Mouse (Mus musculus): ENCODE results near the gene Cmtm2a.
A peak's percentile ranks its signal among the peaks of the same experiment; 100 is the strongest.
"Not testable (repeated sequence)": the region's sequence is repeated elsewhere in the genome, so short reads cannot be mapped to it uniquely, and the experiment has no call there.

Cmtm2a gene

DNA sequence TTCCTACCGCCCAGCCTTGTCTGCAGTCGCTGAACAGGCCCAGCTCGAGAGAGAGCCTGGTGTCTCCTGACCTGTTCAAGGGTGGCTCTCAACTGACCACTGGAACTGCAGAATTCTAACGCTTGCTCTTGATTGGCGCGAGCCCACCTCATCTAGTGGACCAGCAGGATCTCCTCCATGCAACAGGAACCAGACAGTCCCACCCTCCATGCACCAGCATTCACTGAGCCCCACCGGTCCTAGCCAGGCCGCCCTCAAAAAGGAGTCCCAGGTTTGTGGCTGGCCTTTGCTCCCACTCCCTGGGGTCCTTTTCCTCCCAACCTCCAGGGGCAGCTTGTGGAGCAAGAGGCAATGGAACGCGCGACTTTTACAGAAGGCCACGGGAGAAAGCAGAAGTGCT is at the start of gene Cmtm2a:
Gene Cmtm2a, minus strand, starts transcription at position 101 of the 400 bp plus-strand sequence.
- not testable (repeated sequence) for DNase-seq

DNA sequence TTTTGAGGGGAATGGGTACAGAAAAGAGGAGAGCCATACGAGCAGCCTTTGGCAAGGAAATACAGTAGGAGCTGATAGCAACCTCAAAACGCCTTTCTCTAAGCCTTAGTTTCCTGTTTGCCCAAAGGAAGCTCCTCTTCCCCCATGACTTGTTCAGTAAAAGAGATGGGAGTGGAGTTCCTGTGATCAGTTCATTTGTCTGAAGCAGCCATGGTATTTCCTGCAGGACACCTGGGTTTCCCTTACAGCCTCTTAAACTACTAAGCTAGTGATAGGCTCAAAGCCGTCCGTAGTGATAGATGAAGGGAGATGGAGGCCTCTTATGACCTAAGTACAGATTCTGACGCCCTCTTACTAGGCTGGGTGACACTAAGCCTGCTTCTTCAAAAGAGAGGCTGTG is 49.4 kb upstream of the Cmtm2a start:
- DNase-seq = no peak

DNA sequence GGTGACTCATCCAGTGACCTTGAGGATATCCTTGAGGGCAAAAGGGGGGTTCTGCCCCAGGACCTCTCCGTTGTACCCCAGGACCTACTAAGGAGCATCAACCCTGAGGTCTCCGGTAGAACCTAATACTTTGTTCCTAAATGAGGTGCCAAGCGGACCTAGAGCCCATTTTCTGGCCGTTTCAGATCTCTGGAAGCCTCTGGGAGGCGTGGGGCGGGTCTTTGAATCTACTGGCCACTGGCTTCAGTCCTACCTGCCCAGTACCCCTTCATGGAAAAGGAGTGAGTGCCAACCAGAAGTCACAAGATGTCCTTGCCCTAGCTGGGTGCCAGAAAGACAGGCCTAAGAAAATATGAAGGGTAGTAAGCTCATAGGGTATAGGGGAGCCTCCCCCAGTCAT is 48.7 kb upstream of the Cmtm2a start:
- DNase-seq = no peak

DNA sequence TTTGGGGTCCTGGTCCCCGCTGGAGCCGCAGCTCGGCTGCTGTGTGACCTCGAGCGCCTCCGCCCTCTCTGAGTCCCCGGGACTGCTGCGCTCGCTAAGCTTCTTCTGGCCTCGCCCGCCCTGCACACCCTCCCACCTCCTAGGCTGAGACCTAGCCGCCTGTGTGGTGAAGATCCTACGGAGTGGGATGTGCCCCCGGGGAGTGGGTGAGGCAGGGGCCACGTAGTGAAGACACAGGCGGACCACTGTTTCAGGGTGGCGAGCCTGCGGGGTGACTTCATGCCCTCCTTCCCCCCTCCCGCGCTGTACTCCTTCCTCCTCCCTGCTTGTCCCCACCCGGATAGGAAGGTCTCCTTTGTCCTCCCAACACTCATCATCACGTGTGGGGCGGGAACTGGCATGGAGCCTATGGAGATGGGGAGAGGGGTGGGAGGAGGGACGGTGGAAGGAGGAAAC is 48.2 kb upstream of the Cmtm2a start:
- peak; percentile 65 for DNase-seq

DNA sequence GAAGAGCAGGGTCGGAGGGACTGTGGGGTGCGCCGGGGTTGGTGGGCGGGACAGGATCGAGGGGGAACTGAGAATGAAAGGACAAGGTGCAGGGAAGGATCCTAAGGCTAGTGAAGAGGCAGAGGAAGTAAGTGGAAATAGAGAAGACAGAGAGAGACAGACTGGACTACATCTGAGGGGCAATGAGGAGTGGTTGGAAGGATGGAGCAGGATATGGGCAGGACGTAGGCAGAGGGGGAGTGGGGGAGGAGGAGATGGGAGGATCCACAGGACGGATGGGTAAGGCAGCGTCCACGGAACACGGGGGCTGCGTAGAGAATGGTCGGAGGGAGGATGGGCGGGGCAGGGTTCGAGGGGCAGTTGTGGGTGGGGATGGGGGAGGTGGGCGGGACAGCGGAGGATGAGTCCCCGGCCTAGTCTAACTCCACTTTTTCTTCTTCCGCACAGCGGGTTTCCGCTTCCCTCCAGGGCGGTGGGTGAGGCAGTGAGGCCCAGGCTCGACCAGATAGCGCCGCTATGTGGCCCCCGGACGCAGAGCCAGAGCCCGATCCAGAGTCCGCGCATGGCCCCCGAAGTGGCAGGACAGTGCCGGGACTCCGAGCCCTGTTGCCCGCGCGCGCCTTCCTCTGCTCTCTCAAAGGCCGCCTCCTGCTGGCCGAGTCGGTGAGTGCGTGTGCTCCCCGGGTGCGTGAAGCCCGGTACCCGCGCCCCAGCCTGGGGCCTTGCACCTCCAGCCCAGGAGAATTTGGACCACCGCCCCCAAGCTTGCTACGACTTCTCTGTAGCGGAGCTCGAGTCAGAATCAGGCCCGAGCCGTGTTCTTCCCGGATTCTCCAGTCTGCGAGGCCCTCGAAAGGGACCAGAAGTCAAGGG is 47.5 kb upstream of the Cmtm2a start:
- peak; percentile 75 for DNase-seq

DNA sequence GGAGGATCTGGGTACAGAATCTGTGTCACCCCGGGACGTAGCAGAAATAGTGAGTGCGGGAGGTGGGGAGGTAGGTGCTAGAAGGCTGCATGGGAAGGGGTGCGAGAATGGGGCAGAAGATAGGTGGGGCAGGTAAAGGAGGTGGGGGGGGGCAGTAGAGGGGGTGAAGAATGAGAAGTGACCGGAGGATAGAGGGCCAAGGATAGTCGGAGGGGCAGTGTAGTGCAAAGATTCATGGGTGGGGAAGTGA is 46.9 kb upstream of the Cmtm2a start:
- no peak for DNase-seq

DNA sequence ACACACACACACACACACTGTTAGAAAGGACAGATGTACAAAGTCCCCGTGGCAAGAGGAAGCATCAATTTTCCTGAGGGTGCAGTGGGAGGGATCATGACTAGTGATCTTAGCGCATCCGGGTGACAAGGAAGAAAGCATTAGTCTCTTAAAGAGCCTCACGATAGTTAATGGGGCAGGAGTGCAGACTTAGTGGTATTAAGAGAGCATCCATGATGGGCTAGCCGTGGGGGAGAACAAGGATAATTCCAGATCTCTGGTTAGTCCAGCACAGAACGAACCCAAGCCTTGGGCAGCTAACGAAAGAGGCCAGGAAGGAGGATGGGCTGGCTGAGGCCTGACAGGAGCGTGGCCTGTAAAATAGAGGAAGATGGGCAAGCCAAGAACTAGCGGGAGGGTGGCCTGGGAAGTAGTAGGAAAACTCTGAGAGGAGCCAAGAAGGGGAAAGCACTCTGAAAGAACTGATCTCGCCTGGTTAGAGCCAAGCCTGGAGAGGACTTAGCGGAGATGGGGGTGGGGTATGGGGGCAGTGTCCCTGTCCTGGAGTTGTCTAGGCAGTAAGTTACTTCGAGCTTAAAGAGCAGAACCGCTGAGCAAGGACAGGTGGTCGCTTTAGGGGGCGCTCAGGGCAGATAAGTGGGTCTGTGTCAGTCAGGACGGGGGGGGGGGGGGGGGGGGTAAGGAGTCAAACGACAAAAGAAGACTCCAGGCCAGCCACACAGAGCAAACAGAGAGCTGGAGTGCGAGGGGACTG is 46.4 kb upstream of the Cmtm2a start, which contains the start of gene Cmtm3:
Gene Cmtm3, plus strand, starts transcription at position 182 of the 754 bp plus-strand sequence.
- no peak for DNase-seq

DNA sequence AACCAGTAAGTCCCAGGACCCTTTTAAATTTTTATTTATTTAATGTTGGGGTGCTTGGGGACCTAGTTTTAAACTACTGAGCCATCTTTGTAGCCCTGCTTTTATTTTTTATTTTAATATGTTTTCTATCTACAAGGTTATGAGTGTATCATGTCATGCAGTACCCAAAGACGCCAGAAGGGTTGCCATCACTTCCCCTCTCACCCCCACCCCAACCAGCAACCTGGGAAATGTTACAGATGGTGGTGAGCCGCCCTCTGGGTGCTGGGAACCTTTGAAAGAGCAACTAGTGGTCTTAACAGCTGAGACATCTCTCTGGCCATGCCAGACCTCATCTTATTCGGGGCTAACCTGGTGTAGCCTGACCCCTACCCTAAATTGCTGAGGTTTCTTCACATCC is 44.9 kb upstream of the Cmtm2a start:
- DNase-seq = no peak

DNA sequence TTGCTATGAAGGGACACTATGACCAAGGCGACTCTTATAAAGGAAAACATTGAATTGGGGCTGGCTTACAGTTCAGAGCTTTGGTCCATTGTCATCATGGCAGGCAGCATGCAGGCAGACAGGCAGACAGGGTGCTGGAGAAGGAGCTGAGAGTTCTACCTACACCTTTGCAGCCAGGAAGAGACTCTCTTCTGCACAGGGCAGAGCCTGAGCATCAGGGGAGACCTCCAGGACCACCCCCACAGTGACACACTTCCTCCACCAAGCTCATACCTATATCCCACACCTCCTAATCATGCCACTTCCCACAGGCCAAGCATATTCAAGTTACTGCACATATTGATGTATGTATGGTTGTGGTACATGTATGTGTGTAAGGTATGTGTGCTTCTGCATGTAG is 43.8 kb upstream of the Cmtm2a start:
- DNase-seq = no peak

DNA sequence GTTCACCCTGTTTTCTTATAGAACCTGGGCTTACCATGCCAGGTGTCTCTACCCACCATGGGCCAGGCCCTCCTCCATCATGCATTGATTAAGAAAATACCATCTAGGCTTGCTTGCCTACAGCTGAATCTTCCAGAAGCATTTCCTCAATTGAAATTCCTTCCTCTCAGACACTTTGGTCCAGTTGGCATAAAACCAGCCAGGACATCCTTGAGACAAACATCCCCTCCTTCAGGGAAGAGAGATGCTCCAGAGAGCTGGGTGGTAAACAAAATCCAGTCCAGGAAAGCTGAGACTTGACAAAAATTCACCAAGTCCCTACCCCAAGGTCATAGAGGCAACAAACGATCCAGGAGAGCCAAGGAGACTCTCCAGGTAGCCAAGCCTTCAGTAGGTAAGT is 41.2 kb upstream of the Cmtm2a start:
- DNase-seq = no peak

DNA sequence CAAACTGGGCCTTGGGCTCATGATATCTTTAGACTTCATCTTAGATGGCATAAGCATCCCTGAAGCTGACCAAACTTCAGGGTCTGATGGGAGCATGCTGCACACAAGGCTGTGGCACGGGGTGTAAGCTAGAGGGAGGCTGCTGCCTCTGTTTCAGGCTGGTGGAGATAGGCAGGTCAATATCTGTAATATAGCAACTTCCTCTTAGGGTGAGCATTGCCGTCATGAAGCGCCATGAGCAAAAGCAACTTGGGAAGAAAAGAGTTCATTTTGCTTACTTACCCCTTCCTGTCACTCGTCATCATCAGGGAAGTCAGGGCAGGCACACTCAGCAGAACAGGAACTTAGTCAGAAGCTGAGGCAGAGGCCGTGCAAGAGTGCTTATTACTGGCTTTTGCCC is 40.8 kb upstream of the Cmtm2a start:
- DNase-seq = no peak

DNA sequence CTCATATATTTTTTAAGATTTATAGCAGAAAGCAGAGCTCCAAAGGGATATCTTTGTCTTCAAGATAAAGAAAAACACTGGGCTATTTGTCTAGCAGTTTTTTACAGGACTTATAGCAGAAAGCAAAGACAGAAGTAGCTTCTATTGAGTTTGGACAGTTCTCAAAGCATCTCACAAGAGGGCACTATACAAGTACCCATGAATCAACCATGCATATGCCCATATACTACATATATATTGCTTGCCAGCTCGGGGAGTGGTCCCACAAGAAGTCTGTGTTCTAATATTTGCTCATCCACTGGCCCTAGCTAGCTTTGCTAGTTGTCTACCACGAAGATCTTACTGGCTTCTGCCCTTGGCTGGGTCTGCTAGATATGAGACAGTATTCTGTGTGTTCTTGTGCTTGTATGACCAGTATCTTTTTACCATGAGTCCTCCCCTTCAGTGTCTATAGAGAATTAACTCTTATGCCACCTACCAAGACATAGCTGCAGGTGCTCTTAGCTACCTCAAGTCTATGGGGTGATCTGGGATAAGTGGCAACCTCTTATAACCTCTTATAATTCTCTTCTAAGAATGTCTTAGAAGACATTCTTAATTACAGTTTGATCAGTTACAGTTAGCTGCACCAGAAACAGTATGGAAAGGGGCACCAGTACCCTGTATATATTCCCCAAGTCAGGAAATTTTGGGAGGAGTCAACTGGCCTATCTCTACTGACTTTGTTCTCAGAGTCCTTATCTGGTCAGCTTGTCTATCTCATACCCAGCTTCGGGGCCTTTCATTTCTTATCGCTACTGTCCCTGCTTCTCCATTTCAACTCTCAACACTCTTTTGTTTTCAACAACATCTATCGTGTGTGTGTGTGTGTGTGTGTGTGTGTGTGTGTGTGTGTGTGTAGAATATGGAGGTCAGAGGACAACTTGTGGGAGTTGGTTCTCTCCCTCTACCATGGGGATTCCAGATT is 40.0 kb upstream of the Cmtm2a start:
- DNase-seq = no peak

DNA sequence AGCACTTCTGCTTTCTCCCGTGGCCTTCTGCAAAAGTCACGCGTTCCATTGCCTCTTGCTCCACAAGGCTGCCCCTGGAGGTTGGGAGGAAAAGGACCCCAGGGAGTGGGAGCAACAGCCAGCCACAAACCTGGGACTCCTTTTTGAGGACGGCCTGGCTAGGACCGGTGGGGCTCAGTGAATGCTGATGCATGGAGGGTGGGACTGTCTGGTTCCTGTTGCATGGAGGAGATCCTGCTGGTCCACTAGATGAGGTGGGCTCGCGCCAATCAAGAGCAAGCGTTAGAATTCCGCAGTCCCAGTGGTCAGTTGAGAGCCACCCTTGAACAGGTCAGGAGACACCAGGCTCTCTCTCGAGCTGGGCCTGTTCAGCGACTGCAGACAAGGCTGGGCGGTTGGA is 28.9 kb upstream of the Cmtm2a start, which contains the start of gene Cmtm2b:
Gene Cmtm2b, plus strand, starts transcription at position 301 of the 400 bp plus-strand sequence.
- DNase-seq = not testable (repeated sequence)

DNA sequence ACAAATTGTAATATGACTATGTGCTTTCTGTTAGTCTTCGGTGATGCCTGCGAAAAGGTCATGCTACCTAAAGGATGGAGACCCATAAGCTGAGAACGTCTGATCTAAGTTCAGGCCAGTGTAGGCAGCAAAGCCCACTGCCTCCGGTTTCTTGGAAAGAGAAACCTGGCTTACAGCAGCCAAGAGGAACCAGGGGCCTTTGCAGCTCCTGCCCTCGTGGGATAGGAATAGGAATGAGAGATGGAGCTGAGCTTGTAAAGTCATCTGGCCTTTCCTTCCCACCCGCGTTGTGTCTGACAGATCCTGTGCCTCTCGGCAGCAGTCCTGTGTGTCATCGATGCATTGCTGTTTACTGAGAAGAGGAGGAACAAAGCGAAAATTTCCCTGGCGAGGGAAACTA is 28.3 kb upstream of the Cmtm2a start, which contains the start of gene Gm11020:
Gene Gm11020, plus strand, starts transcription at position 301 of the 400 bp plus-strand sequence.
- DNase-seq = not testable (repeated sequence)

DNA sequence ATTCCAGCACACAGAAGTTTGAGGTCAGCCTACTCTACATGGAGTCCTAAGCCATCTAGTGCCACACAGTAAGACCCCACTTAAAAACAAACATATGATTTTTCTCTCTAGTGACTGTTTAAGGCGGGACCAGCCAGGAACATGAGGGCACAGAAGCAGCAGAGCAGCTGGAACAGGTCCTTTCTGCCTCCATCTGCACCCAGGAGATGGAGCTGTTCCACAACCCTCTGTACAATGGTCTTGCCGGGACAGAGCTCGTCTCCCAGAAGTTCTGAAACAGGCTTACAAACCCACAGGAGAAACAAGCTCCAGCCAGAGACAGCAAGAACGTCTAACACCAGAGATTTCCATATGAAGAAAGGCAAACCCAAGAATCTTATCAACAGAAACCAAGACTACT is 20.3 kb upstream of the Cmtm2a start:
- DNase-seq = no peak

DNA sequence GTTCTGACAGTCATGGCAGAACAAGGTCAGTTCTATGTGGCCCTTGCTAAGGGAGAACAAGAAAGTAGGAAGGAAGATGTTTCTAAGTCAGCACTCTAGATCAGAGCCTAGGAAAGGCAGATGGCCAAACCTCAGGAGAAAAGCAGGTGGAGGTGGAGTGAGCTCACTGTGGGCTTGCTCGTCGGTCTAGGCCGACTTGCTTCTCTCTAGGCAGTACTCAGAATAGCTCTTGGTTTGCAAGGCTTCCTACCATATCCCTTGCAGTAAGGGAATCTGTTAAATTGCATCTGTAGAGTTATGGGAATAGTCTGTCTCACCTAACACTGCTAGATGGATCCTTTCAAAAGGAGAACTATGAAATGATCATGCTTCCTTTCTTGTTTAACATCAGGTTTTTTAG is 19.0 kb upstream of the Cmtm2a start:
- DNase-seq = not testable (repeated sequence)

DNA sequence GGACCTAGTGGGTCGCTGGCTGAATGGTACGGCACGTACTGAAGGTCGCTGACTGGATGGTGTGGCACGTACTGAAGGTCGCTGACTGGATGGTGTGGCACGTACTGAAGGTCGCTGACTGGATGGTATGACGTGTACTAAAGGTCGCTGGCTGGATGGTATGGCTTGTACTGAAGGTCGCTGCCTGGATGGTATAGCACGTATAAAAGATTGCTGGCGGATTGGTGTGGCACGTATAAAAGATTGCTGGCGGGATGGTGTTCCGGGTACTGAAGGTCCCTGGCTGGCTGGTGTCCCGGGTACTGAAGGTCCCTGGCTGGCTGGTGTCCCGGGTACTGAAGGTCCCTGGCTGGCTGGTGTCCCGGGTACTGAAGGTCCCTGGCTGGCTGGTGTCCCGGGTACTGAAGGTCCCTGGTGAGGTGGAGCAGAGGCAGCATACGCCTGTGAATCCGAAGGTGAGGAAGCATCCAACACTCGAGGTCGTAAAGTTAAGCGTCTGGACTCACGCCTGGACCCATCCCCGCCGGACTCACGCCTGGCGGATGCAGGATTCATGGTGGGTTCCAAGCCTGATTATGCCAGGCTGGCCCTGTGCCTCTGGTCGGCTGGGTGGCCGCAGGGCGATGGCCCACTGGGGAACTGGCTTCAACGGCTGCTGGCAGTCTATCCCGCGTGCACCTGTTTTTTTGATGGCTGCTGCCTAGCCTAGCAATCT is 16.6 kb upstream of the Cmtm2a start, which contains the start of the genes Gm45711 and Cmtm1:
Gene Gm45711, minus strand, starts transcription at position 641 of the 715 bp plus-strand sequence.
Gene Cmtm1, minus strand, starts transcription at position 705 of the 715 bp plus-strand sequence.
- DNase-seq = not testable (repeated sequence)

DNA sequence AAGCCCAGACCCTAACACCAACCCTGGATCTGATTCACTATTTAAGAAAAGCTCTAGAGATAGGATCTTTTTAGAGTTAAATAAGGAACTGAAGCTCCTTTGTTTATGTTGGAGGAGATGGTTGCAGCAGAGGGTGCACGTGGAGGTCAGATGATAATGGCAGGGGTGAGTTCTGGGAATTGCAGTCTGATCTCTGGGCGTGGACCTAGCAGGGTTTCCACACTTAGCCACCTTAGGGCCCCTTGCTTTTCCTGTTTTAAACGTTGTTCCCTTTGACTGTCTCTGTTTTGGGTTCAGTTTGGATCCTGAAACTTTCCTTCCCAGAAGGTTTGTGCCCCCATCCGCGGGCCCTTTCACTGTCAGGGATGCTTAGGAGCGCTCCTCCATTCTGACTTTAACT is 15.4 kb upstream of the Cmtm2a start:
- DNase-seq = not testable (repeated sequence)

DNA sequence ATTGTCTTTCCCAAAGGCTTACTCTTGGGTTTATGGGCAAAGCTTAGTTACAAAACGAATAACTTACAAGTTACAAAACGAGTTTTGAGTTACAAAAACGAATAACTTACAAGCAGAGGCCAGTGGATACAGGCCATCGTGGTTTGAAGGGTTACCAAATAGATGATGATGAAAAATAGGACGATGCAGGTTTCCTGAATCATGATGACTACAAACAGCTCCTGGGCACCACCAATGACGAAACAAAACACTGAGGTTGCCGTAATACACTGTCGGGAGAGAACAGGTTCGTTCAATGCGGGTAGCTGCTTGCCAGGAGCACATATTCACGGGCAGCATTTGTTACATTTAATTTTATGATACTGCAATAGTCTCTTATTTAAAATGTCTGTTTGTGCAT is 12.0 kb upstream of the Cmtm2a start:
- no peak for DNase-seq

DNA sequence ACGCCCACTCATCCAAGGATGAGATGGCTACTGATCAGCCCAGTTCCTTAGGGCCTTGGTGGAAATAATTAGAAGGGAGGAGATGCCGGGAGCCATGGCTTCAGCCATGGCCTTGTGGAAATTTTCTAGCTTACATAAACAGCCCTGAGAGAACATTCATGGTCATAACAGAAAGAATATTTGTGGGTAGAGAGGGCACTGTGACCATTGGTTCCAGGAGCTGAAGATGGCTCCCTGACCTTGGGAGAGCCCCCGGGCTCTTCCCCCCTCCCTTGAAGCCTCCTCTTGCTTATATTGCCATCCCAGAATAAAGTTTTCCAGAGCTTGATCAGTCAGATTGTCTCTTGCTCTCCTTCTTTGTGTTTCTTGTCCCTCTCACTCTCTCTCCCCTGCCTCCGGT is 9.6 kb upstream of the Cmtm2a start:
- not testable (repeated sequence) for DNase-seq

DNA sequence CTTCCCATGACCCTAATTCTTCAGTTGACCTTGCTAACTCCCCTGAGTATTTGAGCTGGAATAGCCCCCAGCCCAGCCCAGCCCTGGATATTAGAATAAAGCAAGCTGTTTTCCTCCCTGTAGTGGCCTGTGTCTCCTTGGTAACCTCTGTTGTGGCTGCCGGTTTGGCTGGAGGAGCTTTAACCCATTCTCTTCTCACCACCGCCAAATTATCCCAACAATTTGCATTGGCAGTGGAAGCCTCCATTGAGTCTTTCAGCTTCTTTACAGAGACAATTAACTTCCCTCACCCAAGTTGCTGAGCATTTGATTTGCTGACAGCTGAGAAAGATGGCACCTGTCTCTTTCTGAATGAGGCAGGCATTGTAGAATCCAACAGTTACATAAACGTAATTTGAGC is 8.6 kb upstream of the Cmtm2a start:
- DNase-seq = not testable (repeated sequence)

DNA sequence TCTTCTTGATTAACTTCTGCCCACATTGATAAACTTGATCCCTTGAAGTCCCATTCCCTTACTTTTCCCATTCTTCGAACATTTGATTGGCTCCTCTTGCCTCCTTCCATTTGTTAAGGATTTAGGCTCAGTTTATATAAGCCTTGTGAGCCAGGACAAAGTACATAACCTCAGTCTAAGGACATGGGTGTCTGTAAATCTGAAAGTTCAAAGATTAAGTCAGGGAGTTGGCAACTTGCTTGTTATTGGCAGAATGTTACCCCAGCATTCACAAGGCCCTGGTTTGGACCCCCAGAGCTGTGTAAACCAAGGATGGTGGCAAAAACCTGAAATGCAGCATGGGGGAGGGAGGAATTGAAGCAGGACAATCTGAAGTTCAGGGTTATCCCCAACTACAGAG is 1.4 kb upstream of the Cmtm2a start:
- no peak for DNase-seq

Measured in right cerebral cortex, postnatal 4 days (tissue).